Mouse (Mus musculus): ENCODE measurements at regions not wholly inside any gene's neighbourhood (a gene's known extent, or its start where the extent isn't known, plus 50 kb on each side); places are given as distances from the start of the nearest gene placed in this dataset.
A peak's percentile ranks its signal among the peaks of the same experiment; 100 is the strongest.
"Not testable (repeated sequence)": the region's sequence is repeated elsewhere in the genome, so short reads cannot be mapped to it uniquely, and the experiment has no call there.

DNA sequence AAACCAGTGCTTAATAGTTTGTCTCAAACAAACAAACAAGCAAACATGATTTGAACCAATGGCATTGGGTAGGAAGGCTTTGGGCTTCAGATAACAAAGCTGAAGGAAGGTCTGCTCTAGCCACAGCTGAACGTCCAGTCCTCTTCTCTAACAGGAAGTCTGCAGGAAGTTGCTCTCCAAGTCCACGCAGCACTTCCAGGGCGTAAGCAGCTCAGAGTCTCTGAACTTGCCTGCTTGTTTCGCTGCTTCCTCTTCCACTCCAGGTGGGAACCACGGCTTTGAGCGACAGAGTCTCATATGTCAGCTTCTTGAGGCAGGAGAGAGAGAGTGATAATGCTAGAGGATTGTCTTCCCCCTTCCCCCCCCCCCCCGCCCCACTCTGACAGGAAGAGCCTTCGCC, 123.6 kb downstream of the Tnfrsf21 start:
- DNase-seq (ENCODE audit: low spot score in 2 of 2) = no peak

DNA sequence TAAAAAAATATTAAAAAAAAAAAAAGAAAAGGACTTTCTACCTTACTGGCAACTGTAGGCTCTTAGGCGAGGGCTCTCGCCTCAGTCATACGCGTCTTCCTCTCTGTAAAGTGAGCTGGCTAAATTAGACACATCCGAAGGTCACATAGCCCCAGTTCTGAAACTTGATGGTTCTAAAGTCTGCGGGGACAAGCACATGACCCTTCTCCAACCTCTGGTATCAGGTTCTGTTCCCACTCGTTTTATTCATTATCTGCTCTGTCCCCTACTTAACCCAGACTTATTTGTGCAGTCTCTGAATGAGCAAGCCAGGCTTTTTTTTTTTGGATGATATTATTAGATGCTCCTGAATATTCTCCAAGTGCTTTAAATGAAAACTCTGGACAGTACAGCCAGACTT, 125.4 kb downstream of the Tnfrsf21 start:
- DNase-seq (ENCODE audit: low spot score in 2 of 2) = no peak

DNA sequence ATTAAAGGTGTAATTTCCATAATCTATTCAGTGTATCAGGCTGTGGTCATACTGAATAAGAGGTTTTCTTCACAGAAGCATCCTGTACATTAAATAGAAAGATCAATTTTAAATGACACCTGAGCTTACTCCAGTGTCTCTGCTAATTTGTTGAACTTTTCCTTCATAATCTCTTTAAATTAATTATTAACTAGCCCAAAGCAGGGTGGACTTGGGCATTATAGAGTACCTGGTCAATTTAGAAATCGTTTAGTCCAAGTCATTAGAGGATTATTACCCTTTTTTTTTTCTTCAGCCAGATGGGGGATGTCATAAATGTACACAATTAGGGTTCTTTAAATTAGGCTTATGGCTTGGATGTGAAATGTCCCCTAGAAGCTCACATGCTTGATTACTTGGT, 124.4 kb upstream of the Adgrf1 start:
- no peak for DNase-seq (ENCODE audit: low spot score in 2 of 2)

DNA sequence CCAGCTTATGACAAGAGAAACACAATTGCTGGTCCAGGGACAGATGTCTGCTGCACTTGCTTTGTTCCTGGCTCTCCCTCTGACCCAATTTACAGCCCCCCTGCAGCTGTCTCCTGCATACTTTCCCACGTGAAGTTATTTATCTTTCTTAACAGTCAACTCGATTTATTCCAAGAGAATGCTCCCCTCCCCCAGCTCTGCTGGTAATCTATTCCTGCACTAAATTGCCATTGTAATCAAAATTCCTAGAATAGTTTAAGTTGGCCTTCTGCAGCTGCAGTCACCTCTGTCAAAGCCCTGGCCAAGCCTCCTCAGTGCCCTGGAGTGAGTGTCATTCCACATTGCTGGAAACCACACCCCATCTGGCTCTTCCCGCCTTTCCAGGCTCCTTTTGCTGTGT, 122.2 kb upstream of the Adgrf1 start:
- DNase-seq (ENCODE audit: low spot score in 2 of 2) = no peak

DNA sequence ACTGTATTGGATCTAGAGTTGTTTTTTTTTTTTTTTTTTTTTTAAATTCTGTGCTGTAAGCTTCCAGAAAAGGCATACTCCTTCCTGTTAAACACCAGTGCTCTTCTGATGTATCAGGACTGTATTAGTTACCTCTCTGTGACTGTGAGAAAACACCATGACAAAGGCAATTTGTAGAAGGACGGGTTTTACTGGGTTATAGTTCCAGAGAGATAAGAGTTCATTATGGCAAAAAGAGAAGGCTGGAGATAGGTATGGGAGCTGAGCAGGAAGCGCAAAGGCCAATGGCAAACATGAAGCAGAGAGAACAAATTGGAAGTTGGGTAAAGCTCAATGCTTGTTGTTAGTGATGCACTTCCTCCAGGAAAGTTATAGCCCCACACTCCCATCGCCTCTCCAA, 117.5 kb upstream of the Adgrf1 start:
- DNase-seq (ENCODE audit: low spot score in 2 of 2) = no peak

DNA sequence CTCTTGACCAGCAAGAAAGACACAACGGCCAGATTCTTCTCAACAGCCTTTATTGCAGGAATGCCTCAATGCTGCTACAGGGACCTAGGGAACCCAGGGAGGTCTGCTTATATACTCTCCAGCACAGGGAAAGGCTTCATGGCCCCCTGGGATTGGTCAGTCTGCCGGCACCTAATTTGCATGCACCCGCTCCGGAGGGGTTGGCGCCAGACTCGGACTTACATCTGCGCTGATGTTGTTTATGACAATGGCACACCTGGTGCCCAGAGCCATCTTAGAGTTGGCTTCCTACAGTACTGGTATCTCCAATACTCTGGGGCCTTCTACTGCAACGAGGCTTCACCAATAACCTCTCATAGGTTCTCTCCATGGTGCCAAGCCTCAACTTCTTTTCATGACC, 114.9 kb upstream of the Adgrf1 start:
- not testable (repeated sequence) for DNase-seq (ENCODE audit: low spot score in 2 of 2)

DNA sequence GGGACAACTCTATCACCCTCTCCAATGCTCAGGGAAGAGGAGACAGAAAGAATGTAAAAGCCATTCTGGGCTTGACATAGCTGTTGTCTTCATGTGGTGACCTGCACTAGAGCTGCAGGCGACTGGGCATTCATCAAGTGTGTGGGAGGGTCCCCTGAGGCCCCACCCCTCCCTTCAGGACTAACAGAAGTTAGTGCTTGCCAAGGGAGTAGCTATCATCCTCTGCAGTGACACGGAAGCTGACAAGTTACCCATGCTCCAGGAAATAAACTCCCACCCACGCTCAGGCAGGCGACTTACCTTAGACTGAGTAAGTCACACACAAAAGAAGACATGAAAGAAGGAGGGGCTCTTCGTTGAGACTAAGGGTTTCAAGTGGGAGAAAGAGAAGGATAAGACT, 114.0 kb upstream of the Adgrf1 start:
- no peak for DNase-seq (ENCODE audit: low spot score in 2 of 2)

DNA sequence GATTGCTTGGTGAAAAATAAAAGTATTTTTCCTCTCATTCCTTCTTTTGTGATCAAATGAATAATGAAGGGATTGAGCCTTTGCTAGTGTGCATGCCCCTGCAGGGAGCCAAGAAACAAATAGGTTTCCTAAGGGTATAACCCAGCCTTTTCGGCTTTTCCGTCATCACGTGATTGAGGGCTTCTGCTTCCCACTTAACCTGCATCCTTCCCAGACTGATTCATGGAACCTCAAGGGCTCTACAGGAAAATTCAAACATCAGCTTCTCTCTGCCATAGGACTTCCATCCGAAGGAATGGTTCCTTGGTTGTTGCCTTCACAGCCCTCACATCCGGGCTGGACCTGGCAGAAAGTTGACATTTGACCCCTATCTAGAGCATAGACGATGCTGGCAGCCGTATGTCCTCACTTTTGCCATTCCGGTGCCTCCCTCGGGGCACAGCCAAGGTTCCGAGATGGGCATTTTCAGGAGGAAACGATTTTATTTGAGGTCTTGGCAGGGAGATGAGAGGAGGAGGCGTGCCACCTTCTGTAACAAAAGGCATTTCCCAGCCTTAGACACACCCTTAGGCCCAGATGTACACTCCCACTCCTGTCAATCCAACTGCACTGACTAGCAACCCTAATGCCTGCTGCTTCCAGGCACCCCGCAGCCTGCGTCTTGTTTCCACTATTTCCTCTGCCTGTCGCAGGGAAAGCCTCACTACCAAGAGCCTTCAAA, 112.2 kb upstream of the Adgrf1 start:
- DNase-seq (ENCODE audit: low spot score in 2 of 2) = peak; percentile 65 to 74

DNA sequence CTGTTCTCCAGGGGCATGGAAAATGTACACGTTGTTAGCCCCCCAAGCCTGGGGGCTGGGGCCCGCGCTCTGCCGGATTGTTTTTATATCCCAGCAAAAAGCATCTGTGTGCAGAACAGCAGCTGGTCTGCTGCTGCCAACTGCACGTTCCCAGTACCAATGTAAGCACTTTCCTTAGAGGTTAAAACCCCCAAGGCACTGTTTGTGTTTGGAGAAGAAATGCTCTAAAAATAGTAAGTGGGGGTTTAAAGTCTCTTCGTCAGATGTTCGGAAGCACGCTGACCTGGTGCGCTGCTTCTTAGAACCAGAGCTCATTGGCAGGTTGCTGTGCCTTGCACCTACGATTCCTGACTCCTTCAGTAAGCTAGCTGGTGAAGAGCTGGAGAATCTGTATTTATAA, 111.4 kb upstream of the Adgrf1 start:
- no peak for DNase-seq (ENCODE audit: low spot score in 2 of 2)

DNA sequence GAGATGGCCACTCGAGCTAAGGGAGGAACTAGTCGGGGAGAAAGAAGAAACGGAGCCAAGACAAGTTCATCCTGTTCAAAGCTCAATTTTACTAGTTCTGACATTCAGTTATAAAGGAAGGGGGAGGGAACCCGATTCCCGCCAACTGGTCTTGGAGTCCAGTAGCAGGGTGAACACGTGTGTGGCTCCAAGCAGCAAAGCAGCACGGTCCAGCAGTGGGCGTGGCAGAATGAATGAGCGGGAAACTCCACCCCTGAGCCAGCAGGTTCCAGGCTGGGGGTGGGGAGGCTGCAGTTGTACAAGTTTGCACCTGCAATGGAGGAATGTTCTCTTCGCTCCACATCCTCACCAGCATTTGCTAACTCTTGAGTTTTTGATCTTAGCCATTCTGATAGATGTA, 108.8 kb upstream of the Adgrf1 start:
- not testable (repeated sequence) for DNase-seq (ENCODE audit: low spot score in 2 of 2)

DNA sequence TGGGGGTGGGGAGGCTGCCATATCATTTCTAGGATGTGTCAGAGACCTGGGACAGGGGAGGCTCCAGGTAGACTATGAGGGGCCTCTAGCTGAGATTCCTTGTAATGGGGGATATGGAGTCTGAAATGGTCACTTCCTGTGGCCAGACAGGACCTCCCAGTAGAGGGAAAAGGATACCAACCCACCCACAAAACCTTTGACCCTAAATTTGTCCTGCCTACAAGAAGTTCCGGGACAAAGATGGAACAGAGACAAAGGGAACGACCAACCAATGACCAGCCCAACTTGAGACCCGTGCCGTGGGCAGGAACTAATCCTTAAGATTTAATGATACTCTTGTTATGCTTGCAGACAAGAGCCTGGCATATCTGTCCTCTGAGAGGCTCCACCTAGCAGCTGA, 107.0 kb upstream of the Adgrf1 start:
- no peak for DNase-seq (ENCODE audit: low spot score in 2 of 2)

DNA sequence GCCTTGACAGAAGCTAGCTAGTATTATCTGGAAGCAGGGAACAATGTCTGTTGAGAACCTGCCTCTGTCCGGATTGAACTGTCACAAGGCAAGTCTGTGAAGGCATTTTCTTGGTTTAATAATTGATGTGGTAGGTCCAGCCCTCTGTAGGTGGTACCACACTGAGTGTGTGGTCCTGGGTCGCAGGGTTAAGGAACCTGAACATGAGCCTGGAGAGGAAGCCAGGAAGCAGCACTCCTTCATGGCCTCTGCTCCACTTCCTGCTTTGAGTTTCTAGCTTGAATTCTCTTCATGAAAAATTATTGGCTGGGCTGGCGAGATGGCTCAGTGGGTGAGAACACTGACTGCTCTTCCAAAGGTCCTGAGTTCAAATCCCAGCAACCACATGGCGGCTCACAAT, 104.0 kb upstream of the Adgrf1 start:
- no peak for DNase-seq (ENCODE audit: low spot score in 2 of 2)

DNA sequence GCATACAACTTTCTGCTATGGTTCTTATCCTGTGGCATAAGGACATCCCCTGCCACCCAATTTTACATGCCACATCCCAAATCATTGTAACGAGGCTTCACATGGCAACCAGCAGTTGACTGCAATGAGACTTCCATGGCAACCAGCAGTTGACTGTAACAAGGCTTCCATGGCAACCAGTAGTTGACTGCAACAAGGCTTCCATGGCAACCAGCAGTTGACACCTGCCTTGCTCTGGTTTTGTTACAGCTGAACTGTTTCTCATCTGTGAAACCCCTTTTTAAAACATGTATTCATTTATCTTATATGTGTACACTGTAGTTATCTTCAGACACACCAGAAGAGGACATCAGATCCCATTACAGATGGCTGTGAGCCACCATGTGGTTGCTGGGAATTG, 100.7 kb upstream of the Adgrf1 start:
- no peak for DNase-seq (ENCODE audit: low spot score in 2 of 2)

DNA sequence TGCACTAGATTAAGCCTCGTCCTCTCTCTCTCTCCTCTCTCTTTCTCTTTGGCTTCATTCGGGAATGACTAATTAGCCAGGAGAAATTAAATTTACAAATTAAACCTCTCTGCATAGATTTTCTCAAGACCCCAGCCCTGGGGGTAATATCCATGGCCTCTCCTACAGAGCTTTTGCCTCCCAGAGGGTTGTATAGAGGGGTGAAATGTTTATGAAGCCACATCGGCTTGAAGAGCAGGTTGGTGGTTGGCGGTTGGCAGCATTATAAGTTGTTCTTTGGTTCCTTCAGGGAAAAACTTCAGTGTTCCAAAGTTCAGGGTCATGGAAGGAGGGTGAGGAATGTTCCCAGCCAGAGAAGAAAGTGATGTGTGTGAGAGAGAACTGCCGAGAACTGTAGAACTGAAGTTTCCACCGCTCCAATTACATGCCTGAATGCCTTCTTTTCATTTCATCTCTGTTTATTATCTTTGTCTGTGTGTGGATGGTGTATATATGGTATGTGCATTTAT, 97.4 kb upstream of the Adgrf1 start:
- DNase-seq (ENCODE audit: low spot score in 2 of 2) = no peak

DNA sequence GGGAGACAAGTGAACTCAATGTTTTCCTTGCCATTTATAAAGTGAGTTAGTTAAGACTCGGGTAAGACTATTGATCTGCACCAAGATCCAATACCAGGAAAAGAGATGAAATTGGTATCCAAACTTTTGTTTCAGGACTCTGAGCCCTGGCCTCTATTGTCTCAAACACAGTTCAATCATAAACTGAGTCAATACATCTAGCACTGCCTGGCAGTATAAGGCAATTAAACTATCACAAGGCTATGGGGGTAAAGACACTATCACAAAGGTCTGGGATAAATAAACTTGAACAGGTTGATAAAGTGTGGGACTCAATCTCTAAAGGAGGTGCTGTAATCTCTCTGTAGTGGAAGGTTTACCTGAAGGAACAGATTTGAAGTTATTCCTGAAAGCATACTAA, 95.3 kb upstream of the Adgrf1 start:
- no peak for DNase-seq (ENCODE audit: low spot score in 2 of 2)

DNA sequence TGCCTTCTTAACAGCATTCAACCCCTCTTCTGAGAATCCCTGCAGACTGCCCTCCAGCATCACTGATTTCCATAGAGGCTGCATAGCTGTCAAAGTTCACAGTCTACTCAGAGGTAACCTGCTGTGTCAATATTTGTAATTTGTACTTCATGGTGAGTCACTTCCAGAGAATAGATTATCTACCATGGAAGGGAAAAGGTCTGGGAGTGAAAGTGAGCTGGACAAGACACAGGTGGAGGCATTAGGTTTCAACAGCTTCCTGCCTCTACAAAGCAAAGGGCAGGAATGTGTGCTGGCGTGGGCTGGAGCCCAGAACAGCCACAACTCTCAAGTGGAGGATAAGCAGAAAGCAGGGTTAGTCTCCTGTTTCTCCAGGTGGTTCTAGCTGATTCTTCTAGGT, 92.9 kb upstream of the Adgrf1 start:
- DNase-seq (ENCODE audit: low spot score in 2 of 2) = no peak

DNA sequence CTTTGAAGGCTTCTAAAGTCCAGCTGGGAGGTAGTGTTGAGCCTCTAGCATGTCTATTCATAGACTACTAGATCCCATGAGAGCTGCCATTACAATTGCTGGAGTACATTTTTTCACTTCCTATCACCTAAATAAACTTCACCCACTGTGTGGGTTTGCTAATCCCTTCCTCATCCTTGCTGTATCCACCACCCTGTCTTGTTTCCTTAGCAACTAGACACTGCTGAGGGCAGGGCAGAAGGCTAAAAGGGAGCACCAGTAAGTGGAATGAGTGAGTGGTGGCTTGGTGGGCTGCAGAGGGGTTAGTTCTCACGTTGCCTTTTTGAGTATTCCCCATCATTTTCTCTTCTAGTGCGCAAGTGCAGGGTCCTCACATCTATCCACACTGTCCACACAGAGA, 80.1 kb upstream of the Adgrf1 start:
- DNase-seq (ENCODE audit: low spot score in 2 of 2) = no peak

DNA sequence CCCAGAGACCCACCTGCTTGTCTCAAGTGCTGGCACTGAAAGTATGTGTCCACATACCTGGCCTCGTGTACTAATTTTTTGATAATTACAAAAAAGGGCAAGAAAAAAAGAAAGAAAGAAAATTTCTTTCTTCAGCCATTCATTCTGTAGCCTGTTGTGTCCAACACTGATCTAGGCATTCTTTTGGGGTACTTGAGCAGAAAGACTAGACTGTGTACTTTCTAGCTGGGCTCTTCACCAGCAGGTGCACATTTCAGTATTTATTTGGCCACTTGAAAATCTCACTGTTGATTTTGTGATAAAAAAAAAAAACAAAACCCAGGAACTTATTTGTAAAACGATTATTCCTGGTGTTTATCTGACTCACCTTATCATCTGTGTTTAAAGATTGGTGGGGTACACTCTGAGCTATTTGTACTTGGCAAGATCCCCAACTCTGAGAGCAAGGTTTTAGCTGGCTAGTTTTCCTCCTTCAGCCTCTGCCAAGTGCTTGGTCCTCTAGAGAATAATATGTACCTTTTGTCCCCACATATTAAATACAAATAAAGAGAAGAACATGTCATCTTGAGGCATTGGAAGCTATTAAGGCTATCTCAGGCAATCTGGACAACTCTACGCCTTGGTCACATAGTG, 79.2 kb upstream of the Adgrf1 start:
- DNase-seq (ENCODE audit: low spot score in 2 of 2) = no peak

DNA sequence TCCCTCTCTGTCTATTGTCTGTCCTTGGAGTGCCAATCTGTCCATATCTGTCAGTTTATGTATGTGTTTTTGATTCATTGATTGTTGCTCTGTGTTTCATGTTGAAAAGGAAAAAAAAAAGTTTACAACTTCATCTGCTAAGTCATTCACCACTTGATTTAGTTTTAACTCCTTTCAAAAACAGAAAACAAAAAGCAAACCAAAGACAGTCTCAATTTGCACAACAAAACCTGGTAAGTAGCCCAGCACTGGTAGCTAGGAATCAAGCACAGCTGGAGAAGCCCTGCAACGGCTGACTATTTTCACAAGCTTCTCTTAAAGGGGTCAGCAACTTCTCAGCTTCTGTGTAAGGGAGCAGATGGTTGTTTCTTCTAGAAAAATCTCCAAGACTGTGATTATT, 72.9 kb upstream of the Adgrf1 start:
- DNase-seq (ENCODE audit: low spot score in 2 of 2) = no peak

DNA sequence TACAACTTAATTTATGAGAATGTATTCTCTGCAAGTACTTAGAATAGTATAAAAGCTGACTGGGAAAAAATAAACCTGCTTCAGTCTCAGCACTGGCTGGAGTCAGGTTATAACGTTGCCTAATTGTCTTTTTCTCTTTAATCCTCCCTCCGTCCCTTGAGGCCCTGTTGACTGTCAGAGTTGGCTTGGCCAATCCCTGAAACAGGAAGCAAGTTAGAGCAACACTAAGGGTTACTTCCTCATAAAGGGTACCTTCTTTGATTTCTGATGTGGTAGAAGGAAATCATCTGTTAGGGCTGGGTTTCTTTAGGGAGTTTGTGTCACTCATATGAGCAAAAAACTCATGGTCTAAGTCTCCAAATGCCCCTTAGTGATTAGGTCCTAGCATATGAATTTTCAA, 69.3 kb upstream of the Adgrf1 start:
- no peak for DNase-seq (ENCODE audit: low spot score in 2 of 2)

DNA sequence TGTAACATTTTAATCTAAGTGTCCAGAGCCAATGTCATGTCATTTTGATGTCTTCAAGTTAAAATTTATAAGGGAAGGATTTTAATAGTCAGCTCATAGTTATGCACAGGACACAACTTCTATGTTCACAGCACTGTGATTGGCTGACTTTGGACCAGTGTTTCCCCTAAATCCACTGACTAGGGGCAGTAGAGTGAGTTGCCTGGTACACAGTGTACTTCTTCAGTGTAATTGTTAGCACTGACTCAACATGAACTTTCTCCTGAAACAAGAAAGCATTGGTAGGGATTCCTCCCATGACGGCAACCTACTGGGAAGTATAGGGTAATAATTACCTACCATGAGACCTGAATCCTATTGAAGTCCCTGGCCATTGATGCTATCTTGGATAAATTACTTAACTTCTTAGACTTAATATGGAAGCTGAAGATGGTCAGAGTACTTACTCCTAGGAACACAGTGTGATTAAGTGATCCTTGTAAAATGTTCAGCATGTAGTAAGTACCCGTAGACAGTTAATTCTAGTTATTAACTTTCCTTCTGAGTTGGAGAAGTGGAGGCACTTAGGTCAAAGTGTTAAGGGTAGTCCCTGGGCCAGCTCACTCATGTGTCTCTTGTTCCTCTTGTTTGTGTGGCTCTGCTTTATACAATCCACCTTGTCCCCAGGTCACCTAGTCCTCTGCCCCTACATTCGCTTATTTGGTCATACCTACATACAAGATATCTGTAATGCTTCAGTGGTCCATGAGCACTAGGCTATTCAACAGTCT, 63.2 kb upstream of the Adgrf1 start:
- DNase-seq (ENCODE audit: low spot score in 2 of 2) = no peak

DNA sequence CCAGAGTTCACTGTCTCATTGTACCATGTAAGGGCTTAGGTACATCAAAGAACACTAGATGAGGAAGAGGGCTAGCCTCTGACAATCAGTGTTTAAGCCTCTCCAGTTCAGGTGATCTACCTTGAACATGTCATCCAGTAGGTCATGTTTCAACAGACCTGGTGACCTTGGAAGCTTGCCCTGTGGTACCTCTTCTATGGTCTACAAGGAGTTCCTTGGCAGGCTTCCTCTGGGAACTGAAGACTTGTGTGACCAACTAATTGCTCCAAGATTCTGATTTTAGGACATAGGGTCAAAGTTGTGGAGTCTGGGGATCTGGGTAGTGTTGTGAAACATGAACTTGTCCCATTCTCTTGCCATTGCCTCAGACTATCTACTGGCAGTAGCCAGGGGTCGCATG, 60.4 kb upstream of the Adgrf1 start:
- no peak for DNase-seq (ENCODE audit: low spot score in 2 of 2)
